In the genomic region with DNA sequence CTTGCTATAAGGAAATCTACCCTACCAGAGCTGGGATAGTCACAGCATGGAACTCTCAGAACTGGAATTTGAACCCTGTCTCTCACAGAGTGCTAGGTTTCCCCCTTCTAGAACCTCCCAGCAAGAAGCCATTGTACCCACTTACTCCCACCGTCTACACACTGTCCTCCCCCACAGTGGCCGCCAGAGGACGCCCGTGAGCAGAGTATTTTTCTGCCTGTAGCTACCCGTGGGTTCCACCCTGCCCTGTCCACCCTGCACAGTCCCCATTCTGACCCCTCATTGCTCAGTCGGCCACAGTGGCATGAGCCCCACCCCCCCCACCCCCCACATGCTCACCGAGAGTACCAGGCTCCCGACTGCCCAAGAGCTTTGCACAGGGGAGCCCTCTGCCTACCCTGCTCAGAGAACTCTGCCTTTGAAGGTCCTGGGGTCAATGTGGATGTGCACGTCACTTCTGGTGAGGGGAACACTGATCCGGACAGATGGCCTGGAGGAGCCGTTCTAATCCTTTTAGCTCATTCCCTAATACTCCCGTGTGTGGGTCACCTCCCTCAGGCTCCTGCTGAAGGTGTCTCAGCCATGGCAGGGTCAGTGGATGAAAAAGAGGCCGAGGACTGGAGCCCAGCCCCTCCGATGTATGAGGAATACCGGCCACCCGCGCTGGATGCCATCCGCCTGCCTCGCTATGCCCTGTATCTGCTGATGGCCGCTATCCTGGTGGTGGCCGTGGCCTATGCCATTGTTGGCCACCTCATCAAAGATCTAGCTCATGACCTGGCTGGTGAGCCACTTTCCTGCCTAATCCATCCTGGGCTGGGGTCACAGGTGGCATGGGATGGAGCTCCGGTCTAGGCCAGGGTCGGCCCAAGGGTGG, we compare ENCODE assay signal across 9 mouse cellular contexts. TPM values are rescaled to one million over a fixed set of nuclear protein-coding genes. Genes with fewer than 3 reads are reported as not detected.
DNase-seq lines count a peak whose midpoint lies in the region; ATAC-seq and TF ChIP-seq lines count a peak whose summit lies in the region.
"Had no signal": no experiment of that assay in that cellular context is flagged by ENCODE, and none has a peak within 500 bp of the region (broad histone marks: within the 10 kb centered on the region; RNA-seq: fewer than 3 reads in every experiment).

No protein-coding gene starts in this region.

- ATAC-seq in liver, embryonic 13.5 days (ENCODE audit: low read depth): peak; percentile 39

- H3K79me2 ChIP-seq in heart, adult 2 months (replicated peaks; ENCODE audit: control insufficient read depth, insufficient read depth, low read length): no peaks in the 10 kb centered on the region; the same call in 1 of the 2 replicates

- 56% methylated on average over 23 of the region's 23 CpGs for WGBS in heart, adult 2 months
- WGBS in liver, embryonic 13.5 days (ENCODE audit: insufficient replicate concordance): 56% methylated on average over 23 of the region's 23 CpGs

- TF ChIP-seq EP300 in heart, adult 2 months (IDR thresholded peaks at IDR 0.05; ENCODE audit: insufficient read depth, low read depth, low read length): peak; percentile 67; the same call in 1 of the 2 replicates

- no peak overlapping the region for H3K4me2 ChIP-seq in liver, embryonic 13.5 days
- H3K4me2 ChIP-seq: stomach, embryonic 15.5 days had no signal

- no peak overlapping the region for H3K9ac ChIP-seq in heart, adult 2 months (ENCODE audit: low read depth, low read length)
- H3K9ac ChIP-seq in liver, embryonic 13.5 days: peak overlapping the region; percentile 41; the same call in 1 of the 2 replicates
- H3K9ac ChIP-seq: stomach, embryonic 15.5 days had no signal

- no peak for TF ChIP-seq POLR2A in heart, adult 2 months (IDR thresholded peaks at IDR 0.05; ENCODE audit: insufficient read depth, low read depth, low read length)

- H3K36me3 ChIP-seq in heart, adult 2 months (ENCODE audit: control insufficient read depth, insufficient read depth, low read length): no peaks in the 10 kb centered on the region
- H3K36me3 ChIP-seq in liver, embryonic 13.5 days: peaks cover 38% of the 10 kb centered on the region

- peak; percentile 96 for TF ChIP-seq CTCF in heart, adult 2 months (IDR thresholded peaks at IDR 0.05)

- H3K27me3 ChIP-seq in heart, adult 2 months (ENCODE audit: control insufficient read depth, insufficient read depth, low read length): no peaks in the 10 kb centered on the region
- no peaks in the 10 kb centered on the region for H3K27me3 ChIP-seq in liver, embryonic 13.5 days
- H3K27me3 ChIP-seq: stomach, embryonic 15.5 days had no signal

- H3K27ac ChIP-seq in heart, adult 2 months: peak overlapping the region; percentile 6; the same call in 1 of the 2 replicates
- H3K27ac ChIP-seq in liver, embryonic 13.5 days: peak overlapping the region; percentile 50
- H3K27ac ChIP-seq: stomach, embryonic 15.5 days had no signal

- no peak overlapping the region for H3K4me3 ChIP-seq in heart, adult 2 months
- H3K4me3 ChIP-seq in liver, embryonic 13.5 days (replicated peaks): no peak overlapping the region
- H3K4me3 ChIP-seq: stomach, embryonic 15.5 days had no signal

- DNase-seq in A20 (ENCODE audit: low read depth, low spot score) (peak; percentile 61), R1 (ENCODE audit: low read depth, low spot score) (peak; percentile 59)
- peak; percentile 74 for DNase-seq in embryo, embryonic 10.5 days (ENCODE audit: low spot score)
- DNase-seq in heart, adult 2 months: peak; percentile 76 to 86
- peak; percentile 85 for DNase-seq in kidney, adult 18-20 months
- peak; percentile 61 for DNase-seq in liver, embryonic 13.5 days
- peak; percentile 73 to 77 for DNase-seq in natural killer cell, adult 2 months (ENCODE audit: low spot score in 2 of 2)
- peak; percentile 46 to 58 for DNase-seq in thymus, adult 18-20 months

- H3K4me1 ChIP-seq in heart, adult 2 months (ENCODE audit: control insufficient read depth, insufficient read depth, low read length): peaks cover 5% of the 10 kb centered on the region
- peaks cover 56% of the 10 kb centered on the region for H3K4me1 ChIP-seq in liver, embryonic 13.5 days (replicated peaks)

- H3K9me3 ChIP-seq in liver, embryonic 13.5 days (replicated peaks): no peaks in the 10 kb centered on the region
- H3K9me3 ChIP-seq: stomach, embryonic 15.5 days had no signal

- intact Hi-C loops in heart, adult 2 months (cut with DNase I): loop anchor here (1.0 to 2.0 kb wide), 2 partner anchors 15 to 60 kb away; no protein-coding TSS in a partner anchor

RNA-seq across cellular contexts. Expression of a gene that starts 1.2 kb away (rescaled TPM):
- 1 to 10 TPM in 1 of 2 experiments, not detected in 1; 1.2 TPM for total RNA-seq in heart, adult 2 months (2021)
- 0.88 and 1.2 TPM in 2 replicates for polyA plus RNA-seq in heart, adult 2 months (2012; rRNA removed)
- 0.93 TPM in 1 of 2 replicates, not detected in the other for polyA plus RNA-seq in liver, embryonic 13.5 days (2015; fragmentation: Nextera tagmentation; extraction: Ambion mirVana)

RNA-seq across cellular contexts. Expression of a gene that starts 2.8 kb away (rescaled TPM):
- total RNA-seq in heart, adult 2 months (2021): 1 to 10 TPM; 2.0 to 2.3 TPM
- polyA plus RNA-seq in heart, adult 2 months (2012; rRNA removed): 8.3 and 8.6 TPM in 2 replicates
- polyA plus RNA-seq in liver, embryonic 13.5 days (2015; fragmentation: Nextera tagmentation; extraction: Ambion mirVana): 1.8 TPM in 2 replicates

RNA-seq across cellular contexts. Expression of a gene that starts 5.8 kb away (rescaled TPM):
- total RNA-seq in heart, adult 2 months (2021): 1 to 10 TPM in 1 of 2 experiments, under 1 TPM in 1; 0.73 to 1.9 TPM
- 2.1 and 3.5 TPM in 2 replicates for polyA plus RNA-seq in heart, adult 2 months (2012; rRNA removed)
- 0.86 and 0.89 TPM in 2 replicates for polyA plus RNA-seq in liver, embryonic 13.5 days (2015; fragmentation: Nextera tagmentation; extraction: Ambion mirVana)

RNA-seq across cellular contexts. Expression of a gene that starts 5.8 kb away (rescaled TPM):
- 10 to 100 TPM; 46.6 to 53.8 TPM for total RNA-seq in heart, adult 2 months (2021)
- 48.5 and 56.9 TPM in 2 replicates for polyA plus RNA-seq in heart, adult 2 months (2012; rRNA removed)
- polyA plus RNA-seq in liver, embryonic 13.5 days (2015; fragmentation: Nextera tagmentation; extraction: Ambion mirVana): 61.1 and 68.7 TPM in 2 replicates

RNA-seq across cellular contexts. Expression of a gene that starts 11.7 kb away (rescaled TPM):
- total RNA-seq in heart, adult 2 months (2021): 10 to 100 TPM; 29.9 to 31.5 TPM
- 49.3 and 56.1 TPM in 2 replicates for polyA plus RNA-seq in heart, adult 2 months (2012; rRNA removed)
- 89.5 and 94.1 TPM in 2 replicates for polyA plus RNA-seq in liver, embryonic 13.5 days (2015; fragmentation: Nextera tagmentation; extraction: Ambion mirVana)
